Mouse (Mus musculus) megakaryocyte, embryonic 14.5 days (primary cell): ENCODE results near the gene Chst8.

Source experiments
- FLI1 ChIP-seq: IDR thresholded peaks from 2 replicates; pipeline ENCODE4 v1.6.1; 2012; ENCODE audit warnings: low read length, inconsistent platforms, mixed read lengths
- GATA1 ChIP-seq: IDR thresholded peaks from 3 replicates; pipeline ENCODE4 v1.6.1; 2012; ENCODE audit warnings: mixed read lengths, low read length, inconsistent platforms, borderline replicate concordance

- no peak for TF ChIP-seq GATA1
- no peak for TF ChIP-seq FLI1
Measured at GRCm38 (mm10) chr7:34652751-34653502, 159.6 kb downstream of the Chst8 start.
